Mouse (Mus musculus) Patski (cell line): ENCODE measurements at regions not wholly inside any gene's neighbourhood (a gene's known extent, or its start where the extent isn't known, plus 50 kb on each side); places are given as distances from the start of the nearest gene placed in this dataset.
A peak's percentile ranks its signal among the peaks of the same experiment; 100 is the strongest.

Experiments
- ATAC-seq: fragments of 100-300 bp; one replicate; pipeline ENCODE4 v1.8.0; 2021
- CTCF ChIA-PET: fragments of 350-600 bp; sonication (Branson Sonifier 250); formaldehyde crosslinking; loops from one replicate; lab custom pipeline; 2022; ENCODE audit warnings: inconsistent platforms; lab: Charles Lee
- POLR2A ChIA-PET: fragments of 350-600 bp; sonication (Branson Sonifier 250); formaldehyde crosslinking; loops from one replicate; lab custom pipeline; 2022; ENCODE audit warnings: antibody characterized with exemption, inconsistent platforms; lab: Charles Lee
- DNase-seq: peaks from one replicate; pipeline ENCODE4 v3.0.0-alpha.2; 2011; ENCODE audit warnings: low read depth, low spot score
- H3K27me3 ChIP-seq: fragments of 371-371 bp; one replicate; pipeline ENCODE4 v1.5.1; 2021
- CTCF ChIP-seq: fragments of 100-300 bp; IDR thresholded peaks from one replicate; pipeline ENCODE4 v1.5.1; 2021
- in situ Hi-C: fragments of 300-500 bp; cut with MboI; formaldehyde crosslinking; loops from 3 replicates; pipeline ENCODE4 v1.11.1; 2018; ENCODE audit warnings: low pct_unique_long_range_greater_than_20kb, mixed read lengths

- in situ Hi-C loops = no loop called here
- POLR2A ChIA-PET = no interaction called here
- no peak for DNase-seq
- H3K27me3 ChIP-seq = no peaks in the 10 kb centered on the region
- TF ChIP-seq CTCF = no peak
- ATAC-seq = no peak
- CTCF ChIA-PET = interaction anchor here (1.2 kb wide), 1 partner anchor 11 kb away, joined by 3 read pairs; no protein-coding TSS in a partner anchor
Measured at GRCm38 (mm10) chr16:30724591-30724990, 125.1 kb downstream of the Fam43a start.

GRCm38 (mm10) chr16:30732770-30733415 is 133.4 kb downstream of the Fam43a start:
- ChIA-PET CTCF (no interaction called here), POLR2A (no interaction called here)
- ATAC-seq = no peak
- TF ChIP-seq CTCF = no peak
- no peaks in the 10 kb centered on the region for H3K27me3 ChIP-seq
- no peak for DNase-seq
- in situ Hi-C loops = no loop called here

- DNase-seq (no peak), ATAC-seq (no peak)
- no peak for TF ChIP-seq CTCF
- in situ Hi-C loops = no loop called here
- ChIA-PET POLR2A (interaction anchor here (0.6 kb wide), 1 partner anchor 905 kb away, joined by 4 read pairs; no protein-coding TSS in a partner anchor), CTCF (no interaction called here)
- no peaks in the 10 kb centered on the region for H3K27me3 ChIP-seq
Measured at GRCm38 (mm10) chr16:30733478-30733877, 134.0 kb downstream of the Fam43a start.

GRCm38 (mm10) chr16:30735360-30735759 is 135.8 kb downstream of the Fam43a start:
- peak; percentile 51 for ATAC-seq
- POLR2A ChIA-PET = interaction anchor here (1.3 to 3.0 kb wide), 3 partner anchors 40 to 137 kb away, joined by 3 to 31 read pairs (median 4); partner anchors contain the start of gene Fam43a
- in situ Hi-C loops = no loop called here
- CTCF ChIA-PET = interaction anchor here (1.0 to 1.4 kb wide), 5 partner anchors 11 to 41 kb away, joined by 3 to 4 read pairs (median 3); no protein-coding TSS in a partner anchor
- peak; percentile 33 for DNase-seq
- no peak for TF ChIP-seq CTCF
- no peaks in the 10 kb centered on the region for H3K27me3 ChIP-seq

- ChIA-PET POLR2A (interaction anchor here (1.3 to 3.0 kb wide), 3 partner anchors 39 to 138 kb away, joined by 3 to 31 read pairs (median 4); partner anchors contain the start of gene Fam43a), CTCF (interaction anchor here (1.2 to 1.4 kb wide), 3 partner anchors 12 to 16 kb away, joined by 3 read pairs; no protein-coding TSS in a partner anchor)
- H3K27me3 ChIP-seq = no peaks in the 10 kb centered on the region
- ATAC-seq (no peak), DNase-seq (no peak)
- no peak for TF ChIP-seq CTCF
- in situ Hi-C loops = no loop called here
Measured at GRCm38 (mm10) chr16:30735969-30736368, 136.4 kb downstream of the Fam43a start.

- H3K27me3 ChIP-seq = no peaks in the 10 kb centered on the region
- DNase-seq = no peak
- in situ Hi-C loops = no loop called here
- ChIA-PET POLR2A (interaction anchor here (3.0 kb wide), 1 partner anchor 135 kb away, joined by 31 read pairs; the partner anchor contains the start of gene Fam43a), CTCF (interaction anchor here (0.7 kb wide), 1 partner anchor 33 kb away, joined by 3 read pairs; no protein-coding TSS in a partner anchor)
- no peak for TF ChIP-seq CTCF
- ATAC-seq = no peak
Measured at GRCm38 (mm10) chr16:30736662-30737326, 137.3 kb downstream of the Fam43a start.

- ATAC-seq = no peak
- DNase-seq = no peak
- in situ Hi-C loops = no loop called here
- ChIA-PET CTCF (interaction anchor here (0.7 kb wide), 1 partner anchor 32 kb away, joined by 3 read pairs; no protein-coding TSS in a partner anchor), POLR2A (interaction anchor here (3.0 kb wide), 1 partner anchor 136 kb away, joined by 31 read pairs; the partner anchor contains the start of gene Fam43a)
- TF ChIP-seq CTCF = no peak
- H3K27me3 ChIP-seq = no peaks in the 10 kb centered on the region
Measured at GRCm38 (mm10) chr16:30737524-30737923, 138.0 kb downstream of the Fam43a start.

- ChIA-PET POLR2A (no interaction called here), CTCF (no interaction called here)
- in situ Hi-C loops = no loop called here
- ATAC-seq (no peak), DNase-seq (peak; percentile 65)
- H3K27me3 ChIP-seq = no peaks in the 10 kb centered on the region
- no peak for TF ChIP-seq CTCF
Measured at GRCm38 (mm10) chr16:30739651-30740050, 140.1 kb downstream of the Fam43a start.

- TF ChIP-seq CTCF = no peak
- ChIA-PET POLR2A (interaction anchor here (1.2 kb wide), 1 partner anchor 14 kb away, joined by 3 read pairs; no protein-coding TSS in a partner anchor), CTCF (interaction anchor here (1.4 kb wide), 1 partner anchor 9 kb away, joined by 3 read pairs; no protein-coding TSS in a partner anchor)
- no peaks in the 10 kb centered on the region for H3K27me3 ChIP-seq
- DNase-seq (no peak), ATAC-seq (no peak)
- in situ Hi-C loops = no loop called here
Measured at GRCm38 (mm10) chr16:30741192-30741591, 141.7 kb downstream of the Fam43a start.

GRCm38 (mm10) chr16:30742474-30742873 is 143.0 kb downstream of the Fam43a start:
- no peak for TF ChIP-seq CTCF
- no peaks in the 10 kb centered on the region for H3K27me3 ChIP-seq
- DNase-seq = no peak
- ChIA-PET CTCF (interaction anchor here (1.4 kb wide), 1 partner anchor 8 kb away, joined by 3 read pairs; no protein-coding TSS in a partner anchor), POLR2A (interaction anchor here (0.6 to 1.2 kb wide), 2 partner anchors 78 to 142 kb away, joined by 3 to 4 read pairs; no protein-coding TSS in a partner anchor)
- in situ Hi-C loops = no loop called here
- ATAC-seq = no peak
